In genomic region chr5:135900701-135901100, GRCm38 (mm10) we compare ENCODE assay signal across 18 mouse cellular contexts. TPM values are rescaled to one million over a fixed set of nuclear protein-coding genes. Genes with fewer than 3 reads are reported as not detected.
DNase-seq lines count a peak whose midpoint lies in the region; ATAC-seq and TF ChIP-seq lines count a peak whose summit lies in the region.
"Had no signal": no experiment of that assay in that cellular context is flagged by ENCODE, and none has a peak within 500 bp of the region (broad histone marks: within the 10 kb centered on the region; RNA-seq: fewer than 3 reads in every experiment).

No protein-coding gene starts in this region.

- no peaks in the 10 kb centered on the region for H3K36me3 ChIP-seq in forebrain, postnatal 0 days (ENCODE audit: insufficient read depth)
- no peaks in the 10 kb centered on the region for H3K36me3 ChIP-seq in forebrain, embryonic 11.5 days (ENCODE audit: control insufficient read depth, insufficient read depth, low read length)
- H3K36me3 ChIP-seq in thymus, adult 2 months (ENCODE audit: control insufficient read depth, insufficient read depth, low read length), result no peaks in the 10 kb centered on the region

- ATAC-seq in forebrain, postnatal 0 days, result no peak
- ATAC-seq in forebrain, embryonic 11.5 days (replicated peaks; ENCODE audit: low FRiP score), result no peak

- no peak overlapping the region for H3K9ac ChIP-seq in forebrain, postnatal 0 days
- H3K9ac ChIP-seq in forebrain, embryonic 11.5 days (ENCODE audit: low read length), result no peak overlapping the region
- H3K9ac ChIP-seq: embryonic facial prominence, embryonic 12.5 days; liver, embryonic 13.5 days had no signal

- intact Hi-C loops in left cerebral cortex, postnatal 4 days (cut with DNase I), result no loop called here
- intact Hi-C loops in left cerebral cortex, postnatal 14 days (cut with DNase I), result loop anchor here (5.0 kb wide), 2 partner anchors 62 to 162 kb away; no protein-coding TSS in a partner anchor

- H3K9me3 ChIP-seq in forebrain, postnatal 0 days (ENCODE audit: low read length), result no peaks in the 10 kb centered on the region
- no peaks in the 10 kb centered on the region for H3K9me3 ChIP-seq in forebrain, embryonic 11.5 days (ENCODE audit: control insufficient read depth, low read length)
- H3K9me3 ChIP-seq: embryonic facial prominence, embryonic 12.5 days; forebrain, embryonic 10.5 days; liver, embryonic 13.5 days; megakaryocyte, embryonic 14.5 days had no signal

- TF ChIP-seq CTCF in forebrain, postnatal 0 days (IDR thresholded peaks at IDR 0.05; ENCODE audit: low read depth), result peak; percentile 47
- TF ChIP-seq CTCF in thymus, adult 2 months (IDR thresholded peaks at IDR 0.05; ENCODE audit: borderline replicate concordance, control insufficient read depth, extremely low read depth, insufficient read depth, low read length, poor library complexity), result no peak

- TF ChIP-seq POLR2A in thymus, adult 2 months (IDR thresholded peaks at IDR 0.05; ENCODE audit: control insufficient read depth, extremely low read depth, insufficient read depth, low read length, poor library complexity), result no peak

- H3K27me3 ChIP-seq in forebrain, postnatal 0 days (ENCODE audit: insufficient read depth, low read length), result no peaks in the 10 kb centered on the region
- no peaks in the 10 kb centered on the region for H3K27me3 ChIP-seq in forebrain, embryonic 11.5 days (ENCODE audit: control insufficient read depth, insufficient read depth, low read length)
- H3K27me3 ChIP-seq in thymus, adult 2 months (ENCODE audit: control insufficient read depth, insufficient read depth, low read length), result no peaks in the 10 kb centered on the region
- H3K27me3 ChIP-seq: embryonic facial prominence, embryonic 12.5 days; liver, embryonic 13.5 days had no signal

- no peak overlapping the region for H3K27ac ChIP-seq in forebrain, postnatal 0 days (ENCODE audit: low read depth, low read length)
- H3K27ac ChIP-seq in forebrain, embryonic 11.5 days (ENCODE audit: low read depth, low read length), result no peak overlapping the region
- H3K27ac ChIP-seq in thymus, adult 2 months (ENCODE audit: control insufficient read depth, insufficient read depth, low read length), result no peak overlapping the region
- H3K27ac ChIP-seq: embryonic facial prominence, embryonic 12.5 days; forebrain, embryonic 10.5 days; liver, embryonic 13.5 days had no signal

- 81% methylated on average over 3 of the region's 3 CpGs for WGBS in forebrain, postnatal 0 days
- 86% methylated on average over 3 of the region's 3 CpGs for WGBS in forebrain, embryonic 11.5 days
- 89% methylated on average over 3 of the region's 3 CpGs for whole genome bisulfite sequencing in thymus, adult 2 months

- H3K4me3 ChIP-seq in forebrain, postnatal 0 days (ENCODE audit: low read depth, low read length), result no peak overlapping the region
- no peak overlapping the region for H3K4me3 ChIP-seq in forebrain, embryonic 11.5 days (ENCODE audit: low read depth, low read length)
- H3K4me3 ChIP-seq in thymus, adult 2 months (ENCODE audit: control insufficient read depth, insufficient read depth, low read length), result no peak overlapping the region
- H3K4me3 ChIP-seq: embryonic facial prominence, embryonic 12.5 days; forebrain, embryonic 10.5 days; liver, embryonic 13.5 days; megakaryocyte, embryonic 14.5 days had no signal

- H3K4me2 ChIP-seq in forebrain, postnatal 0 days (ENCODE audit: low read depth), result no peak overlapping the region
- H3K4me2 ChIP-seq in forebrain, embryonic 11.5 days (ENCODE audit: low read depth, low read length, severe bottlenecking), result no peak overlapping the region
- H3K4me2 ChIP-seq: embryonic facial prominence, embryonic 12.5 days; liver, embryonic 13.5 days had no signal

- no peak for DNase-seq in forebrain, postnatal 0 days
- no peak for DNase-seq in forebrain, embryonic 11.5 days (ENCODE audit: low spot score)
- peak; percentile 10 for DNase-seq in left cerebral cortex, postnatal 4 days
- no peak for DNase-seq in left cerebral cortex, adult 18-20 months (ENCODE audit: low spot score in 2 of 2)
- peak; percentile 34 for DNase-seq in thymus, postnatal 4 days
- DNase-seq in thymus, adult 2 months, result no peak
- DNase-seq in spleen, adult 12 weeks (ENCODE audit: low spot score), result no peak
- no peak for DNase-seq in left cerebral cortex, postnatal 14 days (ENCODE audit: low spot score in 2 of 2)
- DNase-seq: cerebellum, postnatal 36 days; heart, postnatal 4 days; kidney, postnatal 14 days; spleen, adult 18-20 months had no signal

- H3K4me1 ChIP-seq in forebrain, postnatal 0 days (ENCODE audit: insufficient read depth), result 0 out of 2 replicates have a peak, but pooled peaks cover 11% of the 10 kb centered on the region
- H3K4me1 ChIP-seq in forebrain, embryonic 11.5 days (replicated peaks; ENCODE audit: control insufficient read depth, insufficient read depth, low read length), result no peaks in the 10 kb centered on the region
- peaks cover 3% of the 10 kb centered on the region for H3K4me1 ChIP-seq in thymus, adult 2 months (replicated peaks; ENCODE audit: control insufficient read depth, insufficient read depth, low read length)

RNA-seq across cellular contexts. Expression of gene Hspb1, which starts 13.0 kb away (rescaled TPM):
- total RNA-seq in forebrain, postnatal 0 days (2014; rRNA removed), result 9.8 and 11.5 TPM in 2 replicates
- polyA plus RNA-seq in forebrain, postnatal 0 days (2015; fragmentation: Nextera tagmentation; extraction: Ambion mirVana), result 9.2 and 11.2 TPM in 2 replicates
- polyA plus RNA-seq in forebrain, embryonic 11.5 days (2014; fragmentation: Nextera tagmentation; extraction: Ambion mirVana), result 11.4 and 11.8 TPM in 2 replicates
- total RNA-seq in left cerebral cortex, postnatal 4 days (2021), result 1 to 10 TPM; 3.2 to 3.7 TPM
- 10 to 100 TPM; 16.5 to 31.4 TPM for total RNA-seq in left cerebral cortex, adult 18-20 months (2021)
- 73.6 and 96.8 TPM in 2 replicates for polyA plus RNA-seq in thymus, adult 2 months (2012; rRNA removed)
- total RNA-seq in left cerebral cortex, postnatal 14 days (2021), result 1 to 10 TPM; 6.9 to 9.4 TPM
- total RNA-seq: monocyte, adult 5-6 weeks; neutrophil, adult 5-6 weeks had no signal

RNA-seq across cellular contexts. Expression of gene Ywhag, which starts 33.7 kb away (rescaled TPM):
- 220 and 286 TPM in 2 replicates for total RNA-seq in forebrain, postnatal 0 days (2014; rRNA removed)
- 603 and 867 TPM in 2 replicates for polyA plus RNA-seq in forebrain, postnatal 0 days (2015; fragmentation: Nextera tagmentation; extraction: Ambion mirVana)
- 147 and 161 TPM in 2 replicates for polyA plus RNA-seq in forebrain, embryonic 11.5 days (2014; fragmentation: Nextera tagmentation; extraction: Ambion mirVana)
- 1,000 to 10,000 TPM; 1,399 to 1,485 TPM for total RNA-seq in left cerebral cortex, postnatal 4 days (2021)
- 1,000 to 10,000 TPM; 1,157 to 1,215 TPM for total RNA-seq in left cerebral cortex, adult 18-20 months (2021)
- 56.5 and 73.5 TPM in 2 replicates for polyA plus RNA-seq in thymus, adult 2 months (2012; rRNA removed)
- total RNA-seq in left cerebral cortex, postnatal 14 days (2021), result 1,000 to 10,000 TPM; 1,469 to 1,528 TPM

Comparison
In these comparisons a context has a peak if more than half of its experiments do, and no peak if none do; other contexts are left out.
1. DNase-seq: peak in left cerebral cortex, postnatal 4 days (single experiment) and thymus, postnatal 4 days (single experiment); none in forebrain, postnatal 0 days (single experiment), forebrain, embryonic 11.5 days (single experiment), left cerebral cortex, adult 18-20 months (0 of 2), thymus, adult 2 months (single experiment), spleen, adult 12 weeks (single experiment) and left cerebral cortex, postnatal 14 days (0 of 2).